28 mouse cellular contexts compared by ENCODE assay signal in genomic region chr8:118725651-118726050, GRCm38 (mm10).
"Had no signal": no experiment of that assay in that cellular context is flagged by ENCODE, and none has a peak within 500 bp of the region (broad histone marks: within the 10 kb centered on the region; RNA-seq: fewer than 3 reads in every experiment).

No protein-coding gene starts in this region.

- H3K27ac ChIP-seq: embryonic facial prominence, embryonic 10.5 days; embryonic facial prominence, embryonic 12.5 days; embryonic facial prominence, embryonic 13.5 days; embryonic facial prominence, embryonic 15.5 days; forebrain, embryonic 10.5 days; forebrain, embryonic 12.5 days; forebrain, embryonic 15.5 days; gastrocnemius, adult 2 months; heart, adult 2 months; heart, embryonic 10.5 days had no signal

- H3K36me3 ChIP-seq: embryonic facial prominence, embryonic 10.5 days; embryonic facial prominence, embryonic 12.5 days; embryonic facial prominence, embryonic 13.5 days; embryonic facial prominence, embryonic 15.5 days; forebrain, embryonic 10.5 days; forebrain, embryonic 12.5 days; forebrain, embryonic 15.5 days; heart, embryonic 10.5 days had no signal

- H3K4me2 ChIP-seq: embryonic facial prominence, embryonic 12.5 days; embryonic facial prominence, embryonic 13.5 days; embryonic facial prominence, embryonic 15.5 days; forebrain, embryonic 12.5 days; forebrain, embryonic 15.5 days; heart, embryonic 11.5 days had no signal

- H3K9me3 ChIP-seq: embryonic facial prominence, embryonic 10.5 days; embryonic facial prominence, embryonic 12.5 days; embryonic facial prominence, embryonic 13.5 days; forebrain, embryonic 10.5 days; forebrain, embryonic 12.5 days; forebrain, embryonic 15.5 days had no signal

- ATAC-seq: forebrain, embryonic 14.5 days; forebrain, embryonic 15.5 days; forebrain, embryonic 16.5 days had no signal

- H3K27me3 ChIP-seq: embryonic facial prominence, embryonic 12.5 days; embryonic facial prominence, embryonic 13.5 days; embryonic facial prominence, embryonic 15.5 days; forebrain, embryonic 12.5 days; forebrain, embryonic 15.5 days had no signal

- H3K4me3 ChIP-seq: embryonic facial prominence, embryonic 10.5 days; embryonic facial prominence, embryonic 12.5 days; embryonic facial prominence, embryonic 13.5 days; embryonic facial prominence, embryonic 15.5 days; erythroblast, embryonic 14.5 days; forebrain, embryonic 10.5 days; forebrain, embryonic 12.5 days; forebrain, embryonic 15.5 days; gastrocnemius, adult 2 months; heart, adult 2 months; heart, embryonic 10.5 days had no signal

- H3K4me1 ChIP-seq: embryonic facial prominence, embryonic 10.5 days; embryonic facial prominence, embryonic 12.5 days; embryonic facial prominence, embryonic 13.5 days; embryonic facial prominence, embryonic 15.5 days; forebrain, embryonic 10.5 days; forebrain, embryonic 12.5 days; forebrain, embryonic 15.5 days; heart, embryonic 10.5 days had no signal

- H3K9ac ChIP-seq: embryonic facial prominence, embryonic 12.5 days; embryonic facial prominence, embryonic 13.5 days; embryonic facial prominence, embryonic 15.5 days; forebrain, embryonic 12.5 days; forebrain, embryonic 15.5 days had no signal

- DNase-seq: cerebellum, adult 8-10 months; cerebellum, adult 9-10 months; cerebellum, adult 9-11 months; cerebellum, postnatal 10 days; cerebellum, postnatal 14 days; cerebellum, postnatal 25 days; cerebellum, postnatal 36 days; embryo, embryonic 11 days; gastrocnemius, adult 2 months; gastrocnemius, postnatal 10 days; gastrocnemius, postnatal 14 days; gastrocnemius, postnatal 25 days; gastrocnemius, postnatal 36 days; heart, adult 11 months; heart, adult 18-20 months; heart, adult 2 months had no signal
